Mouse (Mus musculus) T-helper 2 cell (primary cell): Measurements from ENCODE around the gene Elmo3.
"Not testable (repeated sequence)": the region's sequence is repeated elsewhere in the genome, so short reads cannot be mapped to it uniquely, and the experiment has no call there.

Experiments
- in situ Hi-C: fragments of 300-600 bp; cut with MboI, MseI; formaldehyde crosslinking; loops from one replicate; pipeline ENCODE4 v1.15.1; 2025; ENCODE audit warnings: high pct_unique_total_duplicates

Gene Elmo3

DNA sequence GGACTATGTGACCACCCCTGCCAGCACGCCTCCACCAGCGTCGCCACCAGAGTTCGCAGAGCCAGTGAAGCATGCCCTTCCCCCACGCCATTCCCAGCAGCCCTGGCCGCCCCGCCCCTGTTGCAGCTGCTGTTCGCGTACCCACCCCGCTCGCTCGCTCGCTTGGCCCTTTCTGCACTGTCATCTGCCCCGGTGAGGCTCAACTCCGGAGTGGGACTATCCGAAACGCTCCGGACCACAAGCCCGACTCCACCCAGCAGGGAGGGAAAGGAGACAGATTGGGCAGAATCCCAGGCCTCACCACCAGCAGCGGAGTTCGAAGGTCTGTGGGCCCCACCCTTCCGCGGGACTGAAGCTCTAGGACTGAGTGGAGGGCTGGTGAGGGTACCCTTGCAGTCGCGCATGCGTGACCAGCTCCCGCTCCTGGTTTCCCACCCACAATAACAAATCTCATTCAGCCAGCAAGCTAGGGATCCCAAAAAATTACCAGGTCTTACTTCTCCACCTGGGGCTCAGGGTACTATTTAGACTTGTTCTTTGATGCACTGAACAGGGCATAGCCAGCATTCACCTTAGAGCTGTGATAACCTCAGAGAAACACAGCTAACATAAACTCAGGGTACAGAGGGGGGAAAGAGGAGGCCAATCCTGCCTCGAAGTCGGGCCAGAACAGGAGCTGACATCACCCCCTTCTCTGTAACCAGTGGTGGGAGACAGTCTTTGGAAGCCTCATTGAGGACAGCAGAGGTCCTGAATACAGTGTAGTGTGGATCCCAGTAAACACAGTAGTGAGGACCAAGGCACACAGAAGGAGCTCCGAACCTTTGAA is 28.9 kb upstream of the Elmo3 start:
- in situ Hi-C loops, result no loop called here

DNA sequence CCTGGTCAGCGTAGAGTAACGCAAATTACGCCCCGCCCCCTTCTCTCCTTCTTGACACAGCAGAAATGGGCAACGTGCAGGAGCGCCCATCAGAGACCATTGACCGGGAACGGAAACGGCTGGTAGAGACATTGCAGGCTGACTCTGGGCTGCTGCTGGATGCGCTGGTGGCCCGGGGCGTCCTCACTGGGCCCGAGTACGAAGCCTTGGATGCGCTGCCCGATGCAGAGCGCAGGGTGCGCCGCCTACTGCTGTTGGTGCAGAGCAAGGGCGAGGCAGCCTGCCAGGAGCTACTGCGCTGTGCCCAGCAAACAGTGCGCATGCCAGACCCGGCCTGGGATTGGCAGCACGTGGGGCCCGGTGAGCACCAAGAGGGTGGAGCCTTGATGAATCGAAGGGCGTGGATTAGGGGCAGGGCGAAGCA is 26.5 kb upstream of the Elmo3 start:
- in situ Hi-C loops, result no loop called here

DNA sequence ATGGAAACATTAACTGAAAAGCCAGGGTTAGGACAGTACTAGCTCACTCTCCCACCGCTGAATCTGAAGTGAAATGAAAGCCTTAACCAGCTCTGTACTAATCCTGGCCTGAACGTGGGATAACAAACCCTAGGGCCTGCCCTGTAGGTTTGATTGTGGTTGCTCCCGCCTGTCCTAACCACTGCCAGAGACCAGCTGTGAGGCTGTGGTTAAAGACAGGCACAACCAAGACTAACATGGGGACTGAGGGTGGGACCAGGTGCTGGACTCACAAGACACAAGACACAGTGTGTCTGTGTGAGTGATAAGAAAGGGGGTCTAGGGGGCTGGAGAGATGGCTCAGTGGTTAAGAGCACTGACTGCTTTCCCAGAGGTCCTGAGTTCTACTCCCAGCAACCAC is 24.8 kb upstream of the Elmo3 start:
- in situ Hi-C loops, result no loop called here

DNA sequence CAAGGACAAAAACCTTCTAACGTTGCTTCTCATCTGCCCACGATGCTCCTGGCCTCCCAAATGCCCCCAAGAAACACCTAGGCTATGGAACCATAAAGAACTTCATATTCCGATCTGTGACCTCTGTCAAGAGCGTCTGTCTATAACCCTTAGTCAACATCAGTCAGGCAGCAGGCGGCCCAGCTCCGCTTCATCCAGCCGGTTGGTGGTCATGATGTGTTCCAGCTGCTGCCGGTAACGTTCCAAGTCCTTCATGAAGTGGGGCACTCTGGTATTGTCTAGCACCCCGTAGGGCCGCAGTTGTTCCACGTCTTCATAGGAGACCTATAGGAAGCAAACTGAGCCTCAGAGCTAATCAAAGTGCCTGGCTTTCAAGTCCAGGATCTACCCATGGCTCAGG is 23.6 kb upstream of the Elmo3 start:
- in situ Hi-C loops, result no loop called here

DNA sequence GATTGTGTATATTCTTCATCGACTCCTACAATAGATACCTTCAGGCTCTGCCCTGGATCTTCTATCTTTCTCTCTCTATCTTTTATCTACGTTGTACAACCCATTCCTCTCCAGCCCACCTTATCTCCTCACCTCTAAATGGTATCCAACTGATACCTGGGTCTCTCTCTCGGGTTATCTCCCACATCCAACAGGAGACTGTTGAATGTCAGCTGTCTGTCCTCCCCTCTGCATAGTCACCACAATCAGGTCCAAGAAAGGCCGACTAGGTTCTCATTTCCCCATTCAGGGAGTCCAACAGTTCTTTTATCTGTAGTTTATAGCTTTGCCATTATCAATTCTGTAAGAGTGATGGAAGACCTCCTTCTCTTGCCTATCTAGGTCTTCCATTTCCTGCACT is 23.2 kb upstream of the Elmo3 start:
- in situ Hi-C loops, result no loop called here

DNA sequence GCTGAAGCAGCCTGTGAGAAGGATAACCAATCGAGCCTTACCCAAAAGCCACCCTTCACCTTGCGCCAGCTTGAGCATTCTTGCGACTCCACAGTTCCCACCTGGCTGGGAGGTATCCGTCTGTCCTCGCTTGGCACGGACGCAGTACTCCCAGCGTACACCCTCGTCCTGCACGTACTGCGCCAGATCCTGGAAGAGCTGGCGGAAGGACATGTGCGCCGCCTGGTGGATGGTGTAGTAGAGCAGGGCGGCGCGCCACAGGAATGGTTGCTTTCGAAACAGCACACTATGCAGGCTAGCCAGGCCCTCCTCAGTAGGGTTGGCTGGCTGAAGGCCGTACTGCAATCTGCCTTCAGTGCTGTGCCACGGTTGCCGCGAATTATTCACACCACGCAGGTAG is 22.3 kb upstream of the Elmo3 start:
- in situ Hi-C loops, result no loop called here

DNA sequence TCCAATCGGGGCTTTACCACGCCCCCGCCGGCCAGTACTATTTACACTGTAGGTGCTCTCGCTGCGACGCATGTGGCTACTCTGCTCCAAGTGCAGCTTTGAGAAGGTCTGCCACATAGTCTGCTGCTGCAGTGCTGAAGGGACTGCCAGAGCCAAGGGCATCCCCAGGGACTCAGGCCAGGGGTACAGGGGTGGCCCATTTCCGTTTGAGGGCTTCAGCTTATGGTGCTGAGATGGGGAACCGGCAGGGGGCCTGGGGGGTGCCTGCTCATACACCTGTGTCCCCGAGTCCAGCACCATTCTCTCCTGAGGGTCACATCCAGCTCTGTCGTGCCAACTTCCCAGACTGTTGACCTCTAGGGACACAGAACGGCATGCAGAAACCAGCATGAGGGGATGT is 19.9 kb upstream of the Elmo3 start:
- in situ Hi-C loops, result no loop called here

DNA sequence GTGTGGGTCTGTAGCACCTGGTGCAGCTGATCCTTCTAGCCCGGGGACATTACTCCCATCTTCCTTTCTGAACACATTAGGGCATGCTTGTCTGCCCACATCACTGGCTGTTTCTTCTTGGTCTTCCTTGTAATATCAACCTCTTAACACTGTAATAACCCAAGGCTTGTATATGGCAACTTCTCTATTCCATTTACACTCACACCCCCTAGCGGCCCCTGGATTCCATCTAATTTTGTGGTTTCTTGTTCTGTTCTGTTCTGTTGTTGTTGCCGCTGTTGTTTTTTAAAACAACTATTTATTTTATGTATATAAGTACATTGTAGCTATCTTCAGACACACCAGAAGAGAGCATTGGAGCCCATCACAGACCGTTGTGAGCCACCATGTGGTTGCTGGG is 18.5 kb upstream of the Elmo3 start:
- in situ Hi-C loops, result no loop called here

DNA sequence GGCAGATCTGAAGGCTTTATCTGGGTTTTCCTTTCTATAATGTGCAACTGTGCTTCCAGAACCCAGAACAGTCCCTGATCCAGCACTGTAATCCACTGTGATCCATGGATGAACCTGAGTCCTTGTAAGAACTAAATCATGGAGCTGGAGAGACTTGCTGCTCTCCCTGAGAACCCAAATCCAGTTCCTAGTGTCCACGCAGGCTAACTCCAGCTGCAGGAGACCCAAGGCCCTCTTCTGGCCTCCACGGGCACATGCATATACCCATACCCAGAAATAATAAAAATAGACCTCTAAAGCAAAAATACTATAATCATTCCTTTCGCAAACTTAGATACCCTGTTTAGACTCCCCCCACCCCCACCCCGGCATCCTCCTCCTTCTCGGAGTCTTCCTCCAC is 17.2 kb upstream of the Elmo3 start:
- in situ Hi-C loops, result no loop called here

DNA sequence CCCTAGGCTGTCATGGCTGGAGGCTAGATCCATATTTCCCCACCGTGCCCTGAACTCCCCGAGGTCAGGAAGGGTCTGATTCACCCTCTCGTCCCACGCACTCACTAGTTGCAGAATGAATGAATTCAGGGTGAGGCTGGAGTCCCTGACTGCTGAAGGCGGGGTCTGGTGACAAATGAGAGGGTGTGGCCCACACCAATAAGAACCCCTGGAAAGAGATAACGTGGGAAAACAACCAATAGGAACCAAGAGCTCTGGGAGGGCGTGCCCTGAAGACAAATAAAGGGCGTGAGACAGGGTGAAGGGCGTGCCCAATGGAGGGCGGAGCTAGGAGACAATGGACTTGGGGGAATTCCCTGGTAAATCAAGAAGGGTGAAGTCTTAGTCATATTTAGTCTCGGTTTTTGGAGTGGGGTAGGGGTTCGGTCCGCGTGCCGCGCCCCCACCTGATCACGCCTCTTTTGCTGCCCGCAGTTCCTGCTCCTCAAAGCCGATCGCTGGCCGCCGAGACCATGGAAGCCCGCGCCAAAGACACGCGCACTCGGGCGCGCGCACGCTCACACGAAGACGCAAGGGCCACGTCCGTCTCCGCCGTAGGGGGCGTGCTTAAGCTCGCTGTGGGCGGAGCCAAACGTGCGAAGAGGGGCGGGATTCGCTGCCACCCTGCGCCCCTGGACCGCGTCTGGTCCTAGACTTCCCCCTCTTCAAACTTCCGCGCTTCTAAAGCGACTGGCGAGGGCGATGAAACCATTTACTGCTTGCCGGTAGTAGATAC is 16.3 kb upstream of the Elmo3 start:
- in situ Hi-C loops, result no loop called here

DNA sequence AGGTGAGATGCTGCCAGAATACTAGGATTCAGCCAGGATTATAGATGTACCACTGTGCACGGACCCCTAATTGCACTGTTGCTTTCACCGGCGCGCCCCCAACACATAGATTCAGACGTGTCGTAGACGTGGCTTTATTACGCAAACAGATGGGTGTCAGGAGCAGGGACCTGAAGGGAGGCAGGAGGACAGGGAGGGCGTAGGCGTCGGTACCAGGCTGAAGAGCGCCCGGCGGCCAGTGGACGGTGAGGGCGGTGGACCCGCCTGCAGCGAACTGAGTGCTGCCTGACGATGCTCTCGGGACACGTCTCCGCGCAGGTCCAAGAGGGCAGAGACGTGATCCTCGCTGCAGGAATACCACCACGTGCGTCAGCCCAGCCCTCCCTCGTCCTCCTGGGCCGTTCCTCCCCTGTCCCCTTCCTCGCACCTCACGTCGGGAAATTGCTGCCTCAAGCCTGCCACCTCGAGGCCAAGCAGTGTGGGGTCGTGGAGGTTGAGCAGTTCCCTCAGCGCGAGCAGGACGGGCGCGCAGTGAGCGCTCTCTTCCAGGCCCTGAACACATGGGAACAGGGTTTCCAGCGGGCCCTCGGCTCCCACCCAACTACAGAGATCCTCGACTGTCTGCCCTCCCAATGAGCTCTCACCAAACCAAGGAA is 15.5 kb upstream of the Elmo3 start, which contains the start of gene 4931428F04Rik:
Gene 4931428F04Rik (minus strand): TSS at position 60 of the 656 bp plus-strand sequence.
- in situ Hi-C loops, result no loop called here

DNA sequence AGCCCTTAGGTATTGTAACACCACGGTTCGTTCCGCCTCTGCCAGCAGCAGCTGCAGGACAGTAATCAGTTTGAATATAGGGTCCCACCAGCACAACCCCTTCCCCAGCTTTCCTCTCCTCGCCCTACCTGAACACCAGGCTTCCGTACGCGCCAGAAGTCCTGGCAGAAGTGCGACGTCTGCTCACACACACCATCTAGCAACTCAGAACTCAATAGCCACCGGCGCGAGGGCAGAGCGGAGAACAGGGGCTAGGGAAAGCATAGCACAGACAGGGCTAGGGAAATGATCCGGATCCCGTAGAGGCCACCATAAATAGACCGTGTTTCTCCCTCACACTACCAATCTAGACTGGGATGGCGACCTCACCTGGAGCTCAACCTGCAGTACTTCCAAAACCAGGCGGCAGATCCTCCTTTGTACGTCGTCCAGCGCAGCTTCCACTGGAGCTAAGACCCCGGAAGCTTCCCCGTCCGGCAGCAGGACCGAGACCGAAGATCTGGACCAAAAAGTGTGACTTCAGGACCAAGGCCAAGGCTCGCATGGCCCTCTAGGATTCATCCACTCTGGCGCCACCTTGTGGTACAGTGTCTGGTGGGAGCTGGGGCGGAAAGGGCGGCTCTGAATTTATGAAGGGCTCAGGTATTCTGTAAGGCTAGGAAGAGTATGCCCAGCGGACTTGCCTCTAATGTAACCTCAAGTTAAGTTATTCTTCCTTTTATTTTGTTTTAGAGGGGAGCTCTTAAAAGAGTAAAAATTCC is 14.7 kb upstream of the Elmo3 start:
- in situ Hi-C loops, result no loop called here

DNA sequence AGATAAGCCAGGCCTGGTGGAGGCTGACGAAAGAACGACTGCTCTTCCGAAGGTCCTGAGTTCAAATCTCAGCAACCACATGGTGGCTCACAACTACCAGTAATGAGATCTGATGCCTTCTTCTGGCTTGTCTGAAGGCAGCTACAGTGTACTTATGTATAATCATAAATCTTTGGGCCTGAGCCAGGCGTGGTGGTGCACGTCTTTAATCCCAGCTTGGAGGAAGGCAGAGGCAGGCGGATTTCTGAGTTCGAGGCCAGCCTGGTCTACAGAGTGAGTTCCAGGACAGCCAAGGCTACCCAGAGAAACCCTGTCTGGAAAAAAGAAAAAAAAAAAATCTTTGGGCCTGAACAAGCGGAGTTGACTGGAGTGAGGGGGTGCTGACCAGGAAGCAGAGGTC is 14.0 kb upstream of the Elmo3 start:
- in situ Hi-C loops, result not testable (repeated sequence)

DNA sequence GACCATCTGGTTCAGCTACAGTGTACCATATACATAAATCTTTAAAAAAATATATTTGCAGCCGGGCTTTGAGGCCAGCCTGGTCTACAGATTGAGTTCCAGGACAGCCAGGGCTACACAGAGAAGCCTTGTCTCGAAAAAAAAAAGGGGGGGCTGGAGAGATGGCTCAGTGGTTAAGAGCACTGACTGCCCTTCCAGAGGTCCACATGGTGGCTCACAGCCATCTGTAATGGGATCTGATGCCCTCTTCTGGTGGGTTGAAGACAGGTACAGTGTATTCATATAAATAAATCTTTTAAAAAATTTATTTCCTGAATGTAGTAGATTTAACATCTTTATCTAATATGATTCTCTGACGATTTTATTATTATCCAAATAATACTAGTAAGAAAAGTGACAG is 13.6 kb upstream of the Elmo3 start:
- in situ Hi-C loops, result not testable (repeated sequence)

DNA sequence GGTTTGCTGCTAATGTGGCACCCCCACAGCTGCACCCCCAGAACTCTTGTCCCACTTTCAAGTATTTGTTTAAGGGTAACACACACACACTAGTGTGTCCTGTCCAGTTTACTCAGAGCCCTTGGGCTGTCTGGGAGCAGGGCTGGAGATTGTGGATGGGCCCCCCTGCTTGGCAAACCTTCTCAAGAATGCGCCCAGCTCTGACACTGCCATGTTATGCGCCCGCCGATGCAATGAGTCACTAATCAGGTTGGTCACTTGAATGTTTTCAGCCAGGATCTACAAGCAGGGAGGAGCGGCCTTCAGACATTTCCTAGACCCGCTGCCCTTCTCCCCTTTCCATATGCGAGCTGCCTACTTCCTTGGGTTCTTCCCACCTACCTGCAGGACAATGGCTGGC is 12.9 kb upstream of the Elmo3 start:
- in situ Hi-C loops, result no loop called here

DNA sequence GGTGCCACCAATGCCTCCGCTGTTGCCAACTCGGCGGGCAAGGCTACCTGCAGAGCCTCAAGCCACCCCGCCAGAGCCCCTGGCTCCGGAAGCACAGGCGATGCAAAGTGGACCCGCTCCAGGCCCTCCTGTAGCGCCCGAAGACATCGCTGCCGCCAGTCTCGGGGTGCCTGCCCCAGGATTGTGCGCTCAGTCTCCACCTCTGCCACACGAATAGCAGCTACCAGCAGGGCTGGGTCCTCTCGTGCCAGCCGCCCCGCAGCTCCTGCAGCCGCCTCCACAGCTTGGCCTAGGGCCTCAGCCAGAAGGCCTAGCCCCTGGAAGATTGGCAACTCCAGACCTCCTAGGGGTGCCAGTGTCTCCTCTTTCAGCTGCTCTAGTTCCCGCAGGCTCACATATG is 12.0 kb upstream of the Elmo3 start:
- in situ Hi-C loops, result no loop called here

DNA sequence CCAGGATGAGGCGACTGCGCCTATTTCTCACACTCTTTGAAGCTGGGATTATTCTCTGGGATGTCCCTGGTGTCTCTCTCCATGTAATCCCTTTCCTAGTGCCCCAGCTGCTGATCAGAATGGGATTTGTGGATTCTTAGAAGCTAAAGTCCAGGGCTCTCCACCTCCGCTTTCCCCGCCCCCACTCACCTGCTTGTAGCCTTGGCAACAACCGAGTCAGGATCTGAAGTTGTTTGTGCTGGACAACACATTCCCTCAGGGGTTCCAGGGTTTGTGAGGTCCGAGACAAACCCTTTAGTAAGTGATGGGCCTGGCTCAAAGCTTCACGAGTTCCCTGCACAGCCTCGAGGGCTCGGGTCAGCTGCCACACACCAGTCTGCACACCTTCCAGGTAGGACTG is 10.6 kb upstream of the Elmo3 start:
- in situ Hi-C loops, result no loop called here

DNA sequence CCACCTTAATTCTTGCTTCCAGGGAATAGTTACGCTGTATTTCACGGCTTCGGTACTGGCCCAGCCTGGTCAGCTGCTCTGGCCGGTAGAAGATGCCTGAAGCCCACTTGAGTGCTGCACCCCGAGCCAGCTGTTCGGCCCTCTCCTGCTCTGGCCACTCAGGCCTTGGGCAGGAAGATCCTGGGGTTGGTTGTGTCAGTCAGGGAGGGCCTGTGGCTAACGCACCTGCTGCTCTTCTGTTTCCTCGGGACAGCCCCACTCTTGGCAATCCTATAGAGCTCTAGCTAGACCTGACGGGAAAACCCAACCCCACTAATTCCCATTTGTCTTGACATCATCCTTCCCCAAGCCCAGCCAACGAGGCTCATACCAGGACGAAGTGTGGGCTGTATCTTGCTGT is 10.1 kb upstream of the Elmo3 start:
- in situ Hi-C loops, result no loop called here

DNA sequence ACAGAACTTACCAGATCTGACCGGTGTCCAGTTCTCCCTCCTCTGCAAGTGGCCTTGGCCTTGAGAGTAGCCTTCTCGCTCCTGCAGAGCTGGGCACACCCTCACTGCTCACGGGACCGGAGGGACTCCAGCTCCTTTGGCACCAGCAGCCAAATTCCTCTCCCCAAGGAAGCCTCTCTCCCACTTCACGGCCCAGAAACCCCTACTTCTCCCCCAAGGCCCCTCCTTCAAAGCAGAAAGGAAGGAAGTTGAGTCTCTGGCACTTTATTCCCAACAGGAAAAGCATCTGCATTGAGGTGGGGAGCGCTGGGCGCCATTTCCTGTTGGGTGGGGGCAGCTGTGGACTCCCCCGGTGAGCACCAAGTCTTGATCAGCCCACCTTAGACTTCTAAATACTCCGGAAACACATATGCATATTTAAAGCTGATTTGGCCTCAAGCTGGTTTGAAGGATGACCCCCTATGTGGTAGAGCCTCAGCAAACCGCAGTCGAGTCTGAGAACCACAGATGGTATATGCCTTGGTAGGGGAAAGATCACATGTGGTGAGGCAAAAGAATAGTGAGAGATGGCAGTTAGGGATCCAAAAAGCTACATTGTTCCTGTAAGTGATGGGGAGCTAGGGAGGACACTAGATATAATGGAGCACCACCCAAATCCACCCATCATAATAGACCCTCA is 9.4 kb upstream of the Elmo3 start, which contains the start of gene Exoc3l:
Gene Exoc3l (minus strand): TSS at position 207 of the 679 bp plus-strand sequence.
- in situ Hi-C loops, result no loop called here

DNA sequence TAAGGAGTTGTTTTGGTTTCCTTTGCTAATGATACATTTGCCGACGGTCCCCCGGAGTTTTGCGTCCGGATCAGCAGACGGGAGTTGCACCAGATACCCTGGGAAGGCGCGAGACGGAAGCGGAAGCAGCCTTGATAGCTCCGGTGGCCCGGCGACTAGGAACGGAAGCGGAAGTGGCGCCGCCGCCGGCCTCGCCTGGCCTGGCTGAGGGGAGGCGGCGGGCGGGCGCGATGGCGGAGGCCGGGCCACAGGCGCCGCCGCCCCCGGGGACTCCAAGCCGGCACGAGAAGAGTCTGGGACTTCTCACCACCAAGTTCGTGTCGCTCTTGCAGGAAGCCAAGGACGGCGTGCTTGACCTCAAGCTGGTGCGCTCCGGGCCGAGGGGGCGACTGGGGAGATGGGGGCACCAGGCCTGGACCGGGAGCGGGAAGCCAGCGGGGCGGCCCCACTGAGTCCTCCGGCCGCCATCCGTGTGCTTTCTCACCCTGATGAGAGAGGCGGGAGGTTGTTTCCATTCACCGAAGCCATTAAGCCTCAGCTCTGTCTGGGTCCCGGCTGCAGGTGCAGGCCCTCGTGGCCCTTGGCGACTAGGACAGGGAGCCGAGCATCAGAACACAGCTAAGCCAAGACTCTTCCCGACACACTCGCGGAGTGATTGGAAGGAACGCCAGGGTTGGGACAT is 7.7 kb upstream of the Elmo3 start, which contains the start of gene E2f4:
Gene E2f4 (plus strand): TSS at position 153 of the 682 bp plus-strand sequence.
- in situ Hi-C loops, result no loop called here
